Mouse (Mus musculus): ENCODE results near the gene Dohh.

DNA sequence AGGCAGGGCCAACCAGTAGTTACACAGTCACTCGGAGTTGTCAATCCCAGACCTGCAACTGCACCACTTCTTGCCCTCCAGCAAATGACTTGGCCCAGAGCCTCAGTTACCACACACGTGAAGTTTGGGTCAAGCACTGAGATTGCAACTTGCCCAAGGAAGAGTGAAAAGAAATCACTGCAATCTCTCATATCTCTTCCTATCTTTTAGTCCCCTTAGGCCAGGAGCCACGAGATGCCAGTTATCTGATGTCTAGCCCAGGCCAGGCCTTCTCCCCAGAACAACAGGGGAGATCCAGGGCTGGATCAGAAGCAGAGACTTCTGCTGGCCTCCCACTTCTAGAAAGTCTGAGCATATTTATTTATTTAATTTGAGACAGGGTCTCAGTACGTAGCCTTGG, 28.7 kb upstream of the Dohh start:
- TF ChIP-seq CTCF (IDR thresholded peaks at IDR 0.05; ENCODE audit: low read depth) = no peak
- no peak for TF ChIP-seq EP300 (IDR thresholded peaks at IDR 0.05; ENCODE audit: low read depth)

All from liver, postnatal 0 days (tissue).